Mouse (Mus musculus): Measurements from ENCODE around the gene Adamtsl1.

DNA sequence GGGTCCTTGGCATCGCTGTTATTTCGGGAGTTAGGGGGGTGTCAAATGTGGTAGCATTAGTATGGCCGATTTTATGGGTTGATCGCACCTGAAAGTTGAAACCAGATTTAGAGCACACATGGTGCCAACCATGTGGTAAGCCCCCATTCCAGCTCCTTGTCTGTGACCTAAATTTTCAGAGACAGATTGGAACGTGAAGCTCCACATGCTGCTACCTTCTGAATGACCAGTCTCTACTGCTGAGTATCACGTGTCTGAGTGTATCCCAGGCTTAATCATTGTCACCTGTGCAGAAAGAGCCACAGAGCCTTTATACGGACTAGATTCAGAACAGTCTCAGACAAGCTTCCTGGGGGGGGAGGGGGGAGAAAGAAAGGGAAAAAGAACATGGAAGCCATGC lies 339.4 kb downstream of the Adamtsl1 start:
- TF ChIP-seq EP300 (IDR thresholded peaks at IDR 0.05; ENCODE audit: low read depth) (no peak), CTCF (IDR thresholded peaks at IDR 0.05; ENCODE audit: low read depth) (no peak)
